Mouse (Mus musculus) urinary bladder, postnatal 4 days (tissue): ENCODE measurements at regions not wholly inside any gene's neighbourhood (a gene's known extent, or its start where the extent isn't known, plus 50 kb on each side); places are given as distances from the start of the nearest gene placed in this dataset.

ENCODE experiments used
- DNase-seq, 2 experiments: peaks; one replicate each; pipeline ENCODE4 v3.0.0; 2021 to 2022; ENCODE audit warnings: low spot score in 2 of 2

DNA sequence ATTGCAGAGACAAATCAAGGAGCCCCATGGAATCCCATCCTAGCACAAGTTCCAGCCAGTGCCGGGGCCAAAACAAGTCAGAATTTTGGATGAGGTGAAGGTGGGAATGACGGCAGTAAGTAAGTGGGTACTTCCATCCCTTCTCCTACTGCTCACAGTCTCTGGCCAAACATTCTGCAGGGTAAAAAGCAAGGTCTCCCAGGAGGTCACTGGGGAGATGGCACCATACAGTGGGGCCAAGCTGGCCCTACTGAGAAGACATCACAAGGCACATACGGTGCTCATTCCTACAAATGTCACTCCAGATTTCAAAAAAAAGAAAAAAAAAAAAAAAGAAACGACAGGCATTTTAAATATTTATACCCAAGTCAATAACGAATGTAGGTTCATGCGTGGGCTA, 129.6 kb downstream of the Ddx11 start:
- DNase-seq: no peak

DNA sequence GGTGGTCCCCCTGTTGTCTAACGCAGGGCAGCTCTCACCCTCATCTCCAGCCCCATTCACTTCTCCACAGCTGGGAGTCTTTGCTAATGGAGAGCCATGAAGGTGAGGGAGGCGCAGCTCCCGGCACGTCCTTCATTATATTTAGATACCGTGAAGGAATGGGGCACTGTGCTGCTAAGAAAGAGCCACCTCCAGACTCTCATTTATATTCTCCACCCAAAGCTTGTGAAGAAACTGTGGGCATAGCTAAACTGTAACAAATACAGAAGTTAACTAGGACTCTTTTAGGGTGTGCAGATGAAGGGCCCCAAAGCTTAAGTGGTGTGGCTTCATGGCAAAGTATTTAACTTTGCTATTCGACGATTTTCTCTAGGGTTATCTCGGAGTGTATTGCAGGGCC, 136.4 kb downstream of the Ddx11 start:
- DNase-seq: no peak

- no peak for DNase-seq
Observed at GRCm38 (mm10) chr17:66262681-66263240, 139.4 kb downstream of the Ddx11 start.

DNA sequence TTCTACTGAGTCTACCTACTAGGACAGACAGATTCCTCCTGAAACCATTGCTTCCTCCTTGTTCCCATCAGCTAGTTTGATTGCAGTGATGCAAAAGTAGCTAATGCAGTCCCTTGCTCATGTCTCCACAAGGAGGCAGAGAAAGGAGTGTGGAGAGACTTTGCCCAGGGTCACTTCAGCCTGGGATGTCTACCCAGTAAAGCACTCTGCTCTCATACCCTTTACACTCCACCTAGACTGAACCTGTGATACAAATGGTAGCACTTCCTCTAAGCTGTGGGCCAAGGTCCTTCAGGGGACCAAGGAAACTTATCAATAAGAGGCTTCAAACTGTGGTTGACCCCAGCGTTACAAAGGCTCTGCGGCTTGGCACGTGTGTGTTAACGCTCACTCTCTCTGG, 140.1 kb downstream of the Ddx11 start:
- no peak for DNase-seq

- no peak for DNase-seq
Observed at GRCm38 (mm10) chr17:66266803-66267202, 143.5 kb downstream of the Ddx11 start.

DNA sequence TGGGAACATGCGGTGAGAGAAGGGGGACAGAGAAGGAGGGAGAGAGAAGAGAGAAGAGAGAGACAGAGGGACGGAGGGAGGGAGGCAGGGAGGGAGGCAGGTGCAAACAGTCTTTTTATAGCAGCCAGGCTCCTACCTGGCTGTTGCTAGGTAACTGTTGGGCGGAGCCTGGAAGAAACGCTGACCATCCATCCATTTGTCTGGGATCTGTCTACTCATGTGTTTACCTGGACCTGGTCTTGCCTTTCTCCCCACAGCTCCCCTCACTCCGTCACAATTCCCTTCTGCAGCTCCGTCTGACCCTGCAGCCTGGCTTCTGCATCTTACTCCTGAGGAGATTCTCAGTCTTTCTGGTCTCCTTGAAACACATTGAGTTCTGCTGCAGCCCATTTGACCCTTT, 144.5 kb downstream of the Ddx11 start:
- DNase-seq: no peak

DNA sequence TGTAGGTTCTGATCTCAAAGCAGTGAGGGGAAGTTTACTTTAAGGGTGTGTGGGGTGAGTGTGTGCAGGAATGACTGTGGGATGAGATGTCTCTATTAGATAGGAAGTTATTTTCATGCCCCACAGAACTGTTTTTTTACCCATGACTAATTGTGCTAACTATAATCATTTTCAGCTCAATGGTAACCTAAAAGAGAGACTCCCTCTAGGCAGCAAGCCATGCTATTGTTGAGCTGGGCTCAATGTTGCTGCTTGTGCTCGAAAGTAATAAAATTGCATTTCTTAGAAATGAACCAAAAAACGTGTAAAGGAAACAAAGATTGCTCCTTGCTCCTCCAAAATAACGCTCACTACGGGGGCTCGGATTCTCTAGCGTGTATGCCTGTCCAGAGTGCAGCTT, 146.2 kb downstream of the Ddx11 start:
- no peak for DNase-seq

- DNase-seq: no peak
Observed at GRCm38 (mm10) chr17:66271906-66272305, 148.6 kb downstream of the Ddx11 start.

DNA sequence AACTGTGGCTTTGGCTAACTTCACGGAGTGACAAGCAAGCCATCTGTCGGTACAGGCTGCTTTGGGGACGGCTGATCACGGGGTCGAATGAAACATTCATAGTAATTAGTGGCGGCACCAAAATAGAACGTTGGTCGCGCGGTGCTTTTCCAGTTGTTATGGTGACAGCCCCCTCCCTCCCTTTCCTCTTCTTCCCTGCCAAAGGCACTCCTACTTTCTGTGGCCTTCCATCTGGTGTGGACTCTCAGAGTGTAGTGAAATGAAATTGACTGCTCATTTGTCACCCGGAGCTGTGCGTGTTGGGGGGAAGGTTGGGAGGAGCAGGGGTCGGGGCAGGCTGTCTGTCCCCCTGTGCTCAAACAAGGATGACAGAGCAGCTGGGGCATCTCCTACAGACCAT, 153.5 kb downstream of the Ddx11 start:
- no peak for DNase-seq

DNA sequence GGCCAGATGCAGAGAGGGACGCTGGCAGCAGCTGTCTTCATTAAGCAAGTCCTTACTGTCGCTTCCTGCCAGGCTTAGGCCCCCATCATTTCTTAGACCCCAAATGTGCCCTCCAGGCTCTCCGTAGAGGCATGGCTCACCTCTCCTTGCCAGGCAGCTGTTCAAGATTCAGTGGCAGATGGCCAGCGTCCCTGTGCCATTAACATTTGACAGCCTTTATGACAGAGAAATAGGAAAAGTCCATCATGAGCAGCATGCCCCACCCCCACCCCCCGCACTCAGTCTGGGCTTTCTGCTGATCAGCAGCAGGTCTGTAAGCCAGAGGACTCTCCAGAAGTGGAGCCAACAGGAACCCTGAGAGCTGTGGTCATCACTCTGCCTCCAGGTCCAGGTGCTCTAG, 154.7 kb downstream of the Ddx11 start:
- no peak for DNase-seq

DNA sequence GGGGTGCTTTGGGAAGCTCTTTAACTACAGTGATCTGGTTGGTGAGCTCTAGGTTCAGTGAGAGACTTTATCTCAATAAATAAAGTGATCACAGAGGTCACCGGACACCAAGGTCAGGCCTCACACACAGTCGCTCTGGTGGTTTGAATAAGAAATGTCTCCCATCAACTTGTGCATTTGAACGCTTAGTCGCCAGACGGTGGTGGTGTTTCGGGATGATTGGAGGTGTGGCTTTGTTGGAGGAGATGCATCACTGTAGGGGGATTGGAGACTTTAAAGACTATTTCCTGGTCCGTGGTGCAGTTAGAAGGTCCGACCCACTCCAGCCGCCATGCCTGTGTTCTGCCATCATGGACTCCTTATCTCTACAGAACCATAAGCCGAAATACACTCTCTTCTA, 162.0 kb downstream of the Ddx11 start:
- DNase-seq: no peak
